Mouse (Mus musculus): ENCODE data around the gene Nit1. TPM values are rescaled to one million over a fixed set of nuclear protein-coding genes. Genes with fewer than 3 reads are reported as not detected.

Nit1 gene
- total and polyA plus RNA-seq, 3 experiments: 39.5 to 51.4 (median 40.8) TPM

DNA sequence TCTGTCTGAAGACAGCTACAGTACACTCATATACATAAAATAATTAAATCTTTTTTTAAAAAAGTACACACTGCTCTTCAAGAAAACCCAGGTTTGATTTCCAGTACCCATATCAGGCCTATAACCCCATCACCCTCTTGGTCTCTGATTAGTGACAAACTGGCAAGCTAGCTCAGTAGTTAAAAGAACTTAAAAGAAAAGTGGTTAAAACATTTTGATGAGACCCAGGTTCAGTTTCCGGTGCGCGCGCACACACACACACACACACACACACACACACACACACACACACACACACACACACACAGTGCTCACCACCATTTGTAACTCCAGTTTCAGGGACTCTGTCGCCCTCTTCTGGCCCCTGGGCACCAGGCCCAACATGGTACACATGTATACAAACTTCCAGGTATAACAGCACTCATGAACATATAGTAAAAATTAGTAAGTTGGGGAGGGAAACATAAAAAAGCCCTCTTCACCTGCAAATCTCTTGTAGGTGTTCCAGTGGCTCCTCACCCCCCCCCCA, 10.4 kb upstream of the Nit1 start (continued):
- TF ChIP-seq USF1 (IDR thresholded peaks at IDR 0.05; ENCODE audit: low read depth, low read length) (no peak), RCOR1 (conservative IDR thresholded peaks at IDR 0.05; ENCODE audit: low read depth, low read length) (no peak), USF2 (conservative IDR thresholded peaks at IDR 0.05; ENCODE audit: low read depth, low read length) (no peak), PAX5 (IDR thresholded peaks at IDR 0.05; ENCODE audit: low read length) (no peak), JUND (conservative IDR thresholded peaks at IDR 0.05; ENCODE audit: low read depth, low read length) (no peak), UBTF (IDR thresholded peaks at IDR 0.05; ENCODE audit: low read depth, low read length) (no peak), ELF1 (IDR thresholded peaks at IDR 0.05; ENCODE audit: low read depth, low read length) (no peak), SMC3 (IDR thresholded peaks at IDR 0.05; ENCODE audit: low read depth, low read length) (peak; percentile 57), IRF4 (IDR thresholded peaks at IDR 0.05; ENCODE audit: low read depth, low read length) (peak; percentile 30; the same call in 1 of the 2 replicates)

GRCm38 (mm10) chr1:171349210-171349609, 3.8 kb upstream of the Nit1 start:
- Histone ChIP-seq H3K36me3 (replicated peaks in 1 of 2; ENCODE audit: control insufficient read depth in 1 of 2, insufficient read depth in 1 of 2, low read length in 1 of 2) (peaks cover 0 to 44% of the 10 kb centered on the region in 2 experiments), H3K27ac (ENCODE audit: insufficient read depth, low read depth) (no peak overlapping the region), H3K79me2 (replicated peaks; ENCODE audit: control insufficient read depth, extremely low read depth, insufficient read depth, poor library complexity, severe bottlenecking) (peaks cover 79% of the 10 kb centered on the region), H3K9ac (ENCODE audit: insufficient read depth, low read depth) (no peak overlapping the region), H3K9me3 (replicated peaks; ENCODE audit: low read length) (peaks cover 5% of the 10 kb centered on the region), H3K27me3 (replicated peaks) (no peaks in the 10 kb centered on the region), H3K4me2 (ENCODE audit: insufficient read depth, low read depth, poor library complexity, severe bottlenecking) (no peak overlapping the region), H3K4me1 (ENCODE audit: control insufficient read depth in 1 of 2, insufficient read depth in 2 of 2) (peaks cover 4 to 52% of the 10 kb centered on the region in 2 experiments), H3K4me3 (replicated peaks in 1 of 3; ENCODE audit: low read depth in 2 of 3, low read length in 2 of 3, poor library complexity in 1 of 3) (no peak overlapping the region)
- dilution Hi-C loops (cut with MboI; ENCODE audit: extremely low pct_ligation_motif_present, extremely low pct_unique_long_range_greater_than_20kb, low sequenced_read_pairs) (no loop called here), in situ Hi-C loops (cut with MboI; ENCODE audit: low pct_ligation_motif_present, low pct_unique_long_range_greater_than_20kb, low sequenced_read_pairs) (no loop called here)
- TF ChIP-seq RAD21 (IDR thresholded peaks at IDR 0.05; ENCODE audit: low read depth, low read length) (no peak), NRF1 (IDR thresholded peaks at IDR 0.05; ENCODE audit: low read depth, low read length) (no peak), USF2 (conservative IDR thresholded peaks at IDR 0.05; ENCODE audit: low read depth, low read length) (no peak), UBTF (IDR thresholded peaks at IDR 0.05; ENCODE audit: low read depth, low read length) (no peak), HCFC1 (IDR thresholded peaks at IDR 0.05; ENCODE audit: low read depth, low read length) (no peak), TBP (conservative IDR thresholded peaks at IDR 0.05; ENCODE audit: low read depth, low read length) (no peak), JUN (IDR thresholded peaks at IDR 0.05; ENCODE audit: insufficient read depth, low read depth, low read length) (no peak), MEF2A (IDR thresholded peaks at IDR 0.05; ENCODE audit: borderline replicate concordance, low read depth, low read length) (no peak), NELFE (IDR thresholded peaks at IDR 0.05; ENCODE audit: low read depth, low read length) (no peak), ZMIZ1 (IDR thresholded peaks at IDR 0.05; ENCODE audit: low read depth, low read length) (no peak), ELF1 (IDR thresholded peaks at IDR 0.05; ENCODE audit: low read depth, low read length) (no peak)
- DNase-seq (ENCODE audit: extremely low read depth): no peak

- dilution Hi-C loops (cut with MboI; ENCODE audit: extremely low pct_ligation_motif_present, extremely low pct_unique_long_range_greater_than_20kb, low sequenced_read_pairs): no loop called here
- no peak for DNase-seq (ENCODE audit: extremely low read depth)
Observed at GRCm38 (mm10) chr1:171348665-171349064, 3.2 kb upstream of the Nit1 start.

More at GRCm38 (mm10) chr1:171348665-171349064, 3.2 kb upstream of the Nit1 start:
- H3K4me3 ChIP-seq (replicated peaks in 1 of 3; ENCODE audit: low read depth in 2 of 3, low read length in 2 of 3, poor library complexity in 1 of 3): no peak overlapping the region
- no peak overlapping the region for H3K4me2 ChIP-seq (ENCODE audit: insufficient read depth, low read depth, poor library complexity, severe bottlenecking)
- no peak overlapping the region for H3K9ac ChIP-seq (ENCODE audit: insufficient read depth, low read depth)
- TF ChIP-seq RAD21 (IDR thresholded peaks at IDR 0.05; ENCODE audit: low read depth, low read length): no peak
- TF ChIP-seq IRF4 (IDR thresholded peaks at IDR 0.05; ENCODE audit: low read depth, low read length): no peak
- no peak for TF ChIP-seq RCOR1 (conservative IDR thresholded peaks at IDR 0.05; ENCODE audit: low read depth, low read length)
- no peak for TF ChIP-seq POLR2A (IDR thresholded peaks at IDR 0.05; ENCODE audit: low read depth, low read length)
- no peak for TF ChIP-seq CTCF (conservative IDR thresholded peaks at IDR 0.05 in 1 of 2, IDR thresholded peaks at IDR 0.05 in 1 of 2; ENCODE audit: low read depth in 2 of 2, low read length in 2 of 2)
- TF ChIP-seq MAX (IDR thresholded peaks at IDR 0.05; ENCODE audit: low read length): no peak
- no peak for TF ChIP-seq NELFE (IDR thresholded peaks at IDR 0.05; ENCODE audit: low read depth, low read length)
- no peak for TF ChIP-seq JUN (IDR thresholded peaks at IDR 0.05; ENCODE audit: insufficient read depth, low read depth, low read length)
- in situ Hi-C loops (cut with MboI; ENCODE audit: low pct_ligation_motif_present, low pct_unique_long_range_greater_than_20kb, low sequenced_read_pairs): no loop called here
- H3K9me3 ChIP-seq (replicated peaks; ENCODE audit: low read length): peaks cover 5% of the 10 kb centered on the region
- H3K36me3 ChIP-seq (replicated peaks in 1 of 2; ENCODE audit: control insufficient read depth in 1 of 2, insufficient read depth in 1 of 2, low read length in 1 of 2): peaks cover 0 to 45% of the 10 kb centered on the region in 2 experiments
- no peak overlapping the region for H3K27ac ChIP-seq (ENCODE audit: insufficient read depth, low read depth)
- H3K4me1 ChIP-seq (ENCODE audit: control insufficient read depth in 1 of 2, insufficient read depth in 2 of 2): peaks cover 4 to 57% of the 10 kb centered on the region in 2 experiments
- no peaks in the 10 kb centered on the region for H3K27me3 ChIP-seq (replicated peaks)
- peaks cover 77% of the 10 kb centered on the region for H3K79me2 ChIP-seq (replicated peaks; ENCODE audit: control insufficient read depth, extremely low read depth, insufficient read depth, poor library complexity, severe bottlenecking)
